Mouse (Mus musculus) kidney, embryonic 16.5 days (tissue): ENCODE results near the gene Bpgm. TPM values are rescaled to one million over a fixed set of nuclear protein-coding genes. Genes with fewer than 3 reads are reported as not detected.

Experiments
- ATAC-seq: fragments of 200-750 bp; cut with Nextera tagmentation; 2 replicates; pipeline ENCODE4 v1.8.0; 2017; ENCODE audit warnings: moderate TSS enrichment; ENCODE audit not compliant: low FRiP score, low TSS enrichment
- H3K27ac ChIP-seq: fragments of 300-500 bp; sonication (generic); 2 replicates; pipeline ENCODE4 v1.5.1; 2014; ENCODE audit warnings: low read length
- H3K27me3 ChIP-seq: fragments of 300-500 bp; sonication (generic); 2 replicates; pipeline ENCODE4 v1.6.1; 2014; ENCODE audit warnings: low read length, control low read depth, mixed read lengths; ENCODE audit not compliant: insufficient read depth
- H3K36me3 ChIP-seq: fragments of 300-500 bp; sonication (generic); 2 replicates; pipeline ENCODE4 v1.6.1; 2014; ENCODE audit warnings: low read length, control low read depth, mixed read lengths; ENCODE audit not compliant: insufficient read depth
- H3K4me1 ChIP-seq: fragments of 300-500 bp; sonication (generic); 2 replicates; pipeline ENCODE4 v1.6.1; 2014; ENCODE audit warnings: low read length, control low read depth, mixed read lengths; ENCODE audit not compliant: insufficient read depth
- H3K4me2 ChIP-seq: fragments of 300-500 bp; sonication (generic); replicated peaks from 2 replicates; pipeline ENCODE4 v1.6.1; 2014; ENCODE audit warnings: low read depth, low read length
- H3K4me3 ChIP-seq: fragments of 300-500 bp; sonication (generic); 2 replicates; pipeline ENCODE4 v1.5.1; 2014; ENCODE audit warnings: mild to moderate bottlenecking, low read length
- H3K9ac ChIP-seq: fragments of 300-500 bp; sonication (generic); replicated peaks from 2 replicates; pipeline ENCODE4 v1.6.1; 2014; ENCODE audit warnings: low read length
- H3K9me3 ChIP-seq: fragments of 300-500 bp; sonication (generic); 2 replicates; pipeline ENCODE4 v1.6.1; 2016; ENCODE audit warnings: low read length, control low read depth
- WGBS: fragments of 180-500 bp; shearing (Covaris S2); extraction: QIAGEN DNeasy Blood & Tissue Kit; methylation state at CpG from one replicate; pipeline ENCODE4 v1.1.7; 2014; 5-methylcytosine and 5-hydroxymethylcytosine counted together
- polyA plus RNA-seq: library from polyadenylated mRNA; unstranded; fragments of >200 nt; fragmentation: Nextera tagmentation; extraction: Ambion mirVana; gene quantifications from 2 replicates; pipeline ENCODE4 v1.2.1, GENCODE M21; 2015

Gene Bpgm
- polyA plus RNA-seq, 1 experiment from 2014 or later = 58.4 TPM

GRCm38 (mm10) chr6:34543303-34544206 is 67.5 kb downstream of the Bpgm start:
- Histone ChIP-seq H3K27me3 (no peaks in the 10 kb centered on the region), H3K27ac (no peak overlapping the region), H3K4me2 (peak overlapping the region; percentile 26), H3K9ac (no peak overlapping the region), H3K9me3 (no peaks in the 10 kb centered on the region), H3K36me3 (no peaks in the 10 kb centered on the region), H3K4me1 (0 out of 2 replicates have a peak, but pooled peaks cover 9% of the 10 kb centered on the region), H3K4me3 (no peak overlapping the region)
- ATAC-seq = 0 out of 2 replicates have a peak, but pooled peaks have one; percentile 19
- WGBS = 49% methylated on average over 21 of the region's 21 CpGs

GRCm38 (mm10) chr6:34544207-34544602 is 68.2 kb downstream of the Bpgm start:
- 0 out of 2 replicates have a peak, but pooled peaks cover 9% of the 10 kb centered on the region for H3K4me1 ChIP-seq
- H3K4me2 ChIP-seq = no peak overlapping the region
- no peak for ATAC-seq
- no peak overlapping the region for H3K27ac ChIP-seq
- H3K36me3 ChIP-seq = no peaks in the 10 kb centered on the region
- H3K9ac ChIP-seq = no peak overlapping the region
- H3K9me3 ChIP-seq = no peaks in the 10 kb centered on the region
- no peaks in the 10 kb centered on the region for H3K27me3 ChIP-seq
- no peak overlapping the region for H3K4me3 ChIP-seq
- 70% methylated on average over 10 of the region's 10 CpGs for WGBS

- WGBS = 77% methylated on average over 10 of the region's 10 CpGs
- ATAC-seq = no peak
- Histone ChIP-seq H3K9ac (no peak overlapping the region), H3K4me3 (no peak overlapping the region), H3K9me3 (no peaks in the 10 kb centered on the region), H3K27ac (no peak overlapping the region), H3K4me2 (no peak overlapping the region), H3K27me3 (no peaks in the 10 kb centered on the region), H3K4me1 (0 out of 2 replicates have a peak, but pooled peaks cover 9% of the 10 kb centered on the region), H3K36me3 (no peaks in the 10 kb centered on the region)
Observed at GRCm38 (mm10) chr6:34545286-34545685, 69.3 kb downstream of the Bpgm start.

- no peaks in the 10 kb centered on the region for H3K36me3 ChIP-seq
- no peak overlapping the region for H3K4me2 ChIP-seq
- 0 out of 2 replicates have a peak, but pooled peaks cover 5% of the 10 kb centered on the region for H3K9me3 ChIP-seq
- H3K4me1 ChIP-seq = 0 out of 2 replicates have a peak, but pooled peaks cover 3% of the 10 kb centered on the region
- WGBS = 57% methylated on average over 13 of the region's 13 CpGs
- H3K9ac ChIP-seq = no peak overlapping the region
- ATAC-seq = no peak
- no peaks in the 10 kb centered on the region for H3K27me3 ChIP-seq
- no peak overlapping the region for H3K4me3 ChIP-seq
- no peak overlapping the region for H3K27ac ChIP-seq
Observed at GRCm38 (mm10) chr6:34548406-34548990, 72.5 kb downstream of the Bpgm start.

- Histone ChIP-seq H3K36me3 (no peaks in the 10 kb centered on the region), H3K27ac (no peak overlapping the region), H3K27me3 (no peaks in the 10 kb centered on the region), H3K4me1 (no peaks in the 10 kb centered on the region), H3K9ac (no peak overlapping the region), H3K4me2 (no peak overlapping the region), H3K4me3 (no peak overlapping the region), H3K9me3 (0 out of 2 replicates have a peak, but pooled peaks cover 5% of the 10 kb centered on the region)
- WGBS = 44% methylated on average over 2 of the region's 2 CpGs
- no peak for ATAC-seq
Observed at GRCm38 (mm10) chr6:34549017-34549416, 73.0 kb downstream of the Bpgm start.

- no peaks in the 10 kb centered on the region for H3K36me3 ChIP-seq
- H3K4me3 ChIP-seq = no peak overlapping the region
- H3K4me1 ChIP-seq = no peaks in the 10 kb centered on the region
- no peak overlapping the region for H3K4me2 ChIP-seq
- WGBS = 86% methylated on average over 4 of the region's 4 CpGs
- ATAC-seq = no peak
- no peak overlapping the region for H3K9ac ChIP-seq
- H3K9me3 ChIP-seq = 0 out of 2 replicates have a peak, but pooled peaks cover 5% of the 10 kb centered on the region
- no peaks in the 10 kb centered on the region for H3K27me3 ChIP-seq
- no peak overlapping the region for H3K27ac ChIP-seq
Observed at GRCm38 (mm10) chr6:34552489-34553157, 76.6 kb downstream of the Bpgm start.

GRCm38 (mm10) chr6:34554291-34554997 is 78.4 kb downstream of the Bpgm start:
- Histone ChIP-seq H3K9ac (no peak overlapping the region), H3K4me1 (peaks cover 6% of the 10 kb centered on the region; the same call in 1 of the 2 replicates), H3K4me3 (no peak overlapping the region), H3K4me2 (no peak overlapping the region), H3K27ac (no peak overlapping the region), H3K9me3 (0 out of 2 replicates have a peak, but pooled peaks cover 5% of the 10 kb centered on the region), H3K27me3 (no peaks in the 10 kb centered on the region), H3K36me3 (no peaks in the 10 kb centered on the region)
- ATAC-seq = no peak
- 60% methylated on average over 9 of the region's 9 CpGs for WGBS
